Mouse (Mus musculus): ENCODE measurements around the gene Il33. TPM values are rescaled to one million over a fixed set of nuclear protein-coding genes. Genes with fewer than 3 reads are reported as not detected.

Gene Il33
- total RNA-seq (2023), result not detected

GRCm38 (mm10) chr19:29924638-29925258 lies at the start of gene Il33:
TSS of gene Il33 (plus strand) at chr19:29925114.

GRCm38 (mm10) chr19:30003621-30004020 lies 78.7 kb downstream of the Il33 start, which contains the start of gene Trpd52l3:
TSS of gene Trpd52l3 (plus strand) at chr19:30003790.

Other genes with a start within 250 kb of the Il33 start
- not detected for gene Mlana, start 227.3 kb upstream of the Il33 start, total RNA-seq (2023)
- gene 9930021J03Rik, start 119.1 kb upstream of the Il33 start, total RNA-seq (2023), result 10 to 100 TPM; 28.8 to 30.9 TPM
- gene Ranbp6, start 112.1 kb upstream of the Il33 start, total RNA-seq (2023), result 10 to 100 TPM; 24.9 to 27.2 TPM
- not detected for gene Trpd52l3, start 78.7 kb downstream of the Il33 start, total RNA-seq (2023)
- gene Uhrf2, start 105.4 kb downstream of the Il33 start, total RNA-seq (2023), result 10 to 100 TPM; 79.2 to 85.1 TPM